Mouse (Mus musculus): Measurements from ENCODE around the gene Cd8a. TPM values are rescaled to one million over a fixed set of nuclear protein-coding genes. Genes with fewer than 3 reads are reported as not detected.

Gene Cd8a
- 0.04 TPM in 1 of 2 replicates, not detected in the other for polyA plus RNA-seq (2021; fragmentation: Nextera tagmentation)
- long read RNA-seq, experiment 1: 0 reads
- long read RNA-seq, experiment 2: 0 reads

DNA sequence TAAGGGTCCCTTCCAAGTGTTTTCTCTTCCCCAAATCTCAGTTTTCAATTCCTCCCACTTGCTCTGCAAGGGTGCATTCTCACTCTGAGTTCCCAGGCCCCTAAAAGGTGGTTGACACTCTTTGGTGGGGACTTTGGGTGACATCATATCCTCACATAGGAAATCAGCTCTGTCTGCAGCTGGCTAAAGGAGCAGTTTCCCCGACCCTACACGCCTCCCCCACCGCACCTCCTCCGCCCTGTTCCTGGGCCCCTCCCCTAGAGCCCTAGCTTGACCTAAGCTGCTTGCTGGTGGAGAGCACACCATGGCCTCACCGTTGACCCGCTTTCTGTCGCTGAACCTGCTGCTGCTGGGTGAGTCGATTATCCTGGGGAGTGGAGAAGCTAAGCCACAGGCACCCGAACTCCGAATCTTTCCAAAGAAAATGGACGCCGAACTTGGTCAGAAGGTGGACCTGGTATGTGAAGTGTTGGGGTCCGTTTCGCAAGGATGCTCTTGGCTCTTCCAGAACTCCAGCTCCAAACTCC, at the start of gene Cd8a:
Cd8a (plus strand) TSS at position 179 of the 527 bp plus-strand sequence.

Other genes with a start within 250 kb of the Cd8a start
- 2.5 and 3.0 TPM in 2 replicates for gene Thnsl2, start 229.0 kb upstream of the Cd8a start, polyA plus RNA-seq (2021; fragmentation: Nextera tagmentation)
- not detected in 2 replicates for gene Fabp1, start 173.6 kb upstream of the Cd8a start, polyA plus RNA-seq (2021; fragmentation: Nextera tagmentation)
- 17.6 and 23.8 TPM in 2 replicates for gene Krcc1, start 101.8 kb upstream of the Cd8a start, polyA plus RNA-seq (2021; fragmentation: Nextera tagmentation)
- 1.8 and 2.2 TPM in 2 replicates for gene Smyd1, start 51.2 kb upstream of the Cd8a start, polyA plus RNA-seq (2021; fragmentation: Nextera tagmentation)
- not detected in 2 replicates for gene Cd8b1, start 50.6 kb upstream of the Cd8a start, polyA plus RNA-seq (2021; fragmentation: Nextera tagmentation)
- 7.7 and 9.8 TPM in 2 replicates for gene Rmnd5a, start 67.2 kb downstream of the Cd8a start, polyA plus RNA-seq (2021; fragmentation: Nextera tagmentation)
- 7.3 and 25.7 TPM in 2 replicates for gene Rnf103, start 120.5 kb downstream of the Cd8a start, polyA plus RNA-seq (2021; fragmentation: Nextera tagmentation)
- 103 and 112 TPM in 2 replicates for gene Chmp3, start 170.4 kb downstream of the Cd8a start, polyA plus RNA-seq (2021; fragmentation: Nextera tagmentation)

Measured in left cerebral cortex, adult 6 months (tissue).